Mouse (Mus musculus): Measurements from ENCODE around the gene Gbe1. TPM values are rescaled to one million over a fixed set of nuclear protein-coding genes. Genes with fewer than 3 reads are reported as not detected.

The Gbe1 gene
- polyA plus RNA-seq (2015; fragmentation: Nextera tagmentation; extraction: Ambion mirVana): 48.1 and 49.6 TPM in 2 replicates

DNA sequence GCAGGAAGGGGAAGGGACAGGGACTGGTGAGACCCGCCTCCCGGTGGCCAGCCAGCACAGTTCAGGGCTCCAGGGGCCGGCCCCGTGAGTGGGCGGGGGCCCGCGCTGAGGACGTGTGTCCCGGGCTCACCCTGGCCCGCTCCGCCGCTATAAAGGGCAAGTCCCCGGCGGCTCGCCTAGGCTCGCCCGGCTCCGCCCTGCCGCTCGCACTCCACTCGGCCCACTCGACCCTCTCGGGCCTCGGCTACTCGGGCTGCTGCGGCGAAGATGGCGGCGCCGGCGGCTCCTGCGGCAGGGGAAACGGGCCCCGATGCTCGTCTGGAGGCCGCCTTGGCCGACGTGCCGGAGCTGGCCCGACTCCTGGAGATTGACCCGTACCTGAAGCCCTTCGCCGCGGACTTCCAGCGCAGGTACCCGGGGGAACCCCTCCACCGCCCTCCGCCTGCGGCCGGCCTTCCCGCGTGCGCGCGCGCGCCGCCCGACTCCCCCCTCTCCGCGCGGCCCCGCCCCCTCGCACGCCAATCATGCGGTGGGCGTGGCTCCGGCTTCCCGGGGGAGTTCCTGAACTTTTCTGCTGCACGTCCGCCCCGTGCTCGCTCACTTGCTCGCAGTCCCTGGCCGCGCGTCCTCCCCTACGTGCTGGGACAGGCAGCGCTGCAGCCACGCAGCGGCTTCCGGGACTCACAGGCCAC lies at the start of gene Gbe1:
Gene Gbe1 (plus strand): TSS at position 64 of the 692 bp plus-strand sequence.
- H3K4me2 ChIP-seq: peak within 1 kb of the TSS; percentile 73
- H3K27ac ChIP-seq (replicated peaks): peak within 1 kb of the TSS; percentile 97
- H3K9me3 ChIP-seq: no peaks in the 10 kb centered on the region
- peak within 1 kb of the TSS; percentile 92 for H3K9ac ChIP-seq
- WGBS: under 1% methylated on average over 80 of the region's 82 CpGs
- H3K4me3 ChIP-seq: peak within 1 kb of the TSS; percentile 76
- peak; percentile 90 for ATAC-seq (ENCODE audit: extremely low read depth, insufficient number of reproducible peaks, low FRiP score, low TSS enrichment)
- H3K27me3 ChIP-seq (replicated peaks): no peaks in the 10 kb centered on the region
- peaks cover 10% of the 10 kb centered on the region for H3K4me1 ChIP-seq
- H3K36me3 ChIP-seq: no peaks in the 10 kb centered on the region

DNA sequence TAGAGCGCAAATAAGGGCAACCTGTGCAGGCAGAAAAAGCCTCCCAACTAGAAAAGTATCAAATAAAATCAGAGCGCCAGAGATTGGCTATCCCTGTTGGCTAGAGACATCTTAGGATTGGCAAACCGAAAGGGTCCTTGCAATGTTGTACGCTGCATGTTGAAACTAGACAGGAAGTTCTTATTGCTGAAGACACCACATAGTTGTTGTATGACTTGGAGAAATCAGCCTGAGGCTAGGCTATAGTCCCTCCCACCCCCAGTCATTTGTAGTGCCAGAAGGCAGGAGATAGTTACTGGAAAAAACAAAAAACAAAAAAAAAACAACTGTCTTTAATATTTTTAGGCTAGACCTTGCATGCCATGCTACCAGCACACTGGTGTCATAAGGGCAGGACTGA lies 3.1 kb upstream of the Gbe1 start:
- no peak for ATAC-seq (ENCODE audit: extremely low read depth, insufficient number of reproducible peaks, low FRiP score, low TSS enrichment)
- WGBS: 77% methylated on average over 4 of the region's 4 CpGs
- H3K4me3 ChIP-seq: no peak overlapping the region
- no peaks in the 10 kb centered on the region for H3K27me3 ChIP-seq (replicated peaks)
- no peak overlapping the region for H3K4me2 ChIP-seq
- H3K36me3 ChIP-seq: no peaks in the 10 kb centered on the region
- H3K27ac ChIP-seq (replicated peaks): no peak overlapping the region
- H3K9me3 ChIP-seq: no peaks in the 10 kb centered on the region
- H3K9ac ChIP-seq: no peak overlapping the region
- H3K4me1 ChIP-seq: peaks cover 10% of the 10 kb centered on the region

DNA sequence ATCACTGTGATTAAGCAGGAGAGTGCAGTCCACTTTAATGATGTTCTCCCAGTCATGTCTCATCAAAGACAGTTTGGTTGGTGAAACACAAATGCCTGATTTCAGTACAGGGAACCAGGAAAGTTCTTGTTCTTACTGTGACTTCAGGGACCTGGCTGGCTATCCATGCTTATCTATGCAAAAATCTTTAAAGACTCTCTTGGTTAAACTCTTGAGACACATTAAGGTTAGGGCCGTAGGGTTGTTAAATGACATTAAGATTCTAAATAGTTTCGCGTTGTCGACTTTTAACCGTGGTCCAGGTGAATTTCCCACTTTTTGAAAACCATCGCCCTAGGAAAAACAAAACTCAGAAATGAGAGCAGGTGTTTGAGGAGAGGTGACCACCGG lies 258 bp upstream of the Gbe1 start:
- Histone ChIP-seq H3K4me2 (peak overlapping the region; percentile 73), H3K9ac (peak overlapping the region; percentile 92), H3K4me3 (peak overlapping the region; percentile 76), H3K27ac (replicated peaks) (peak overlapping the region; percentile 97), H3K27me3 (replicated peaks) (no peaks in the 10 kb centered on the region), H3K36me3 (no peaks in the 10 kb centered on the region), H3K9me3 (no peaks in the 10 kb centered on the region), H3K4me1 (peaks cover 10% of the 10 kb centered on the region)
- no peak for ATAC-seq (ENCODE audit: extremely low read depth, insufficient number of reproducible peaks, low FRiP score, low TSS enrichment)
- WGBS: 5% methylated on average over 7 of the region's 7 CpGs

DNA sequence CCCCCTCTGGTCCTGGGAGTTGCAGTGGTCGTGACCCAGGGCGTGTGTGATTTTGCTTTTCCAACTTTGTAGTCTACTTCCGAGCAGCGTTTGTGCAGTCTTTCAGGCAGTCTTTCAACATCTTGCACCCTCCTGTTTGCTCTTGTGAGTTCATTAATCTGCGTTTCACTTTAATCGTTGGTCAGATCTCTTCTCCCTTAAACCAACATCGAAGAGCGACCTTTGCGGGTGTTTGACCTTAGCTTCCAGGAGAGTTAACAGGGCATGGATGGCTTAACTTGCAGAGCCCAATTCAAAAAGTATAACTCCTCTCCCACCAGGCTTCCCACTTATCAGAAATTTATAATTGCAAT lies 805 bp downstream of the Gbe1 start:
- WGBS: 1% methylated on average over 9 of the region's 9 CpGs
- no peaks in the 10 kb centered on the region for H3K36me3 ChIP-seq
- H3K27ac ChIP-seq (replicated peaks): peak overlapping the region; percentile 97

DNA sequence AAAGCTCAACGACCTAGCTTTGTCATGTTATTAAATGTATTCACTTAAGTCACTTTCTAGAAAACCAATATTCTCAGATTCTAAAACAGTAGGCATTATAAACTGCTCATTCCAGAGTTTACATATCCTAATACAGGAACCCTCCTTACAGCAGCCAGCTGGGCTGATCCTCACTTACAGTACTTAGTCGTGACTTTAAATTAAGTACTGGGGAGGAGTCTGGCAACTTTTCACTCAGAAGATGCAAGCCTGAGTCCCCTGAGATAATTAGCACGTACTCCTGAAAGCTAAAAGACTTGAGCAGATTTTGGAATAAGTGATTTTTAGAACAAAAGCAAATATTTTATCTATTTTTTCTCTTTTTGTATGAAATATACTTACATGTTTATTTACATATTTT lies 1.5 kb downstream of the Gbe1 start:
- 50% methylated on average over 3 of the region's 3 CpGs for WGBS
- ATAC-seq (ENCODE audit: extremely low read depth, insufficient number of reproducible peaks, low FRiP score, low TSS enrichment): no peak
- no peaks in the 10 kb centered on the region for H3K36me3 ChIP-seq
- H3K4me2 ChIP-seq: peak overlapping the region; percentile 73
- H3K4me3 ChIP-seq: peak overlapping the region; percentile 76
- H3K4me1 ChIP-seq: peaks cover 12% of the 10 kb centered on the region
- H3K9me3 ChIP-seq: no peaks in the 10 kb centered on the region
- peak overlapping the region; percentile 97 for H3K27ac ChIP-seq (replicated peaks)
- no peaks in the 10 kb centered on the region for H3K27me3 ChIP-seq (replicated peaks)
- H3K9ac ChIP-seq: peak overlapping the region; percentile 2; the same call in 1 of the 2 replicates

More for the DNA sequence above, 805 bp downstream of the Gbe1 start:
- peak overlapping the region; percentile 92 for H3K9ac ChIP-seq
- H3K4me1 ChIP-seq: peaks cover 10% of the 10 kb centered on the region
- H3K4me2 ChIP-seq: peak overlapping the region; percentile 73
- H3K9me3 ChIP-seq: no peaks in the 10 kb centered on the region
- H3K4me3 ChIP-seq: peak overlapping the region; percentile 76
- no peaks in the 10 kb centered on the region for H3K27me3 ChIP-seq (replicated peaks)
- no peak for ATAC-seq (ENCODE audit: extremely low read depth, insufficient number of reproducible peaks, low FRiP score, low TSS enrichment)

DNA sequence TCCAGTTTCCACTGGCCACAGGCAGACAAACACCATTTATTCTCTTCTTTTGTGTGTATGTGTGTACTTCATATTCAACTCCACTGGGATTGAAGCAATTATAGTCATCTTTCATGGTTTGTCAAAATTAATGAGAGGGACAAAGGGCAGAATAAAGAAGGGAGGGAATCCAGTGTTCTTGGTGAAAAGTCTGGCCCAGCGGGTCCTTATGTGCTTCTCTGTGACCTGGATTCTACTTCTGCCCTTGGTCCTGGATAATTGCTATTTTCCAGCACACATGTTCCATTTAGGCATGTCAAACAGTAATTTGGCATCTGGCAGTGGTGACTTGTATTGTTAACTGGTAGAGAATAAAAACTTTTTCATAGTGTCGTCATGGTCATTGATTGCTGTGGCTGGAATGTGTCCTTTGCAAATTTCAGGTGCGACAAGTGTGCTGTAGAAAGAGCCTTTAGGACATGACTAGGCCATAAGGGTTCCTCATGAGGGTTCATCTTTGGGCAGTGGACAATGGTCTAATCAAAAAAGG lies 2.2 kb downstream of the Gbe1 start:
- Histone ChIP-seq H3K4me1 (peaks cover 19% of the 10 kb centered on the region), H3K4me3 (no peak overlapping the region), H3K27ac (replicated peaks) (no peak overlapping the region), H3K9me3 (no peaks in the 10 kb centered on the region), H3K27me3 (replicated peaks) (no peaks in the 10 kb centered on the region), H3K4me2 (0 out of 2 replicates have a peak overlapping the region, but pooled peaks have one; percentile 19), H3K9ac (no peak overlapping the region), H3K36me3 (no peaks in the 10 kb centered on the region)
- no peak for ATAC-seq (ENCODE audit: extremely low read depth, insufficient number of reproducible peaks, low FRiP score, low TSS enrichment)
- 89% methylated on average over 3 of the region's 3 CpGs for WGBS

DNA sequence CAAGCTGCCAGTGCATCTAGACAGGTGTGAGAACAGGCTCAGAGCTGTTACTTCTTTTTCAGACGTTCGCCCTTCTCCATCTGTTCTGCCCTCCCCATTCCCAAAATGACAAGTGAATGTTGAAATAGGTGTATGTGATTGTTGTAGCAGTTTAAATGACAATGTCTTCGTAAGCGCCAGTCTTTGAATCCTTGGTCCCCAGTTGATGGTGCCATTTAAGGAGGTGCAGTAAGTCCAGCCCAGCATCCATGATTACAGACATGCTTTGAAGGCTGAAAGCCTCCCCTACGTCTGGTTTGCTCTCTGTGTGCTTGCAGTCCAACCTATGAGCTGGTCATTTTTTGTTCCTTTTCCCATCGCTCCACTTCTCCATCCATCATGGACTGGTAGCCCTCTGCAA lies 5.6 kb downstream of the Gbe1 start:
- no peaks in the 10 kb centered on the region for H3K27me3 ChIP-seq (replicated peaks)
- WGBS: 82% methylated on average over 6 of the region's 6 CpGs
- no peak overlapping the region for H3K4me3 ChIP-seq
- H3K9ac ChIP-seq: no peak overlapping the region
- peak overlapping the region; percentile 95; the same call in 1 of the 2 replicates for H3K27ac ChIP-seq (replicated peaks)
- H3K9me3 ChIP-seq: no peaks in the 10 kb centered on the region
- peaks cover 14% of the 10 kb centered on the region for H3K4me1 ChIP-seq
- H3K36me3 ChIP-seq: no peaks in the 10 kb centered on the region
- H3K4me2 ChIP-seq: no peak overlapping the region
- ATAC-seq (ENCODE audit: extremely low read depth, insufficient number of reproducible peaks, low FRiP score, low TSS enrichment): no peak

DNA sequence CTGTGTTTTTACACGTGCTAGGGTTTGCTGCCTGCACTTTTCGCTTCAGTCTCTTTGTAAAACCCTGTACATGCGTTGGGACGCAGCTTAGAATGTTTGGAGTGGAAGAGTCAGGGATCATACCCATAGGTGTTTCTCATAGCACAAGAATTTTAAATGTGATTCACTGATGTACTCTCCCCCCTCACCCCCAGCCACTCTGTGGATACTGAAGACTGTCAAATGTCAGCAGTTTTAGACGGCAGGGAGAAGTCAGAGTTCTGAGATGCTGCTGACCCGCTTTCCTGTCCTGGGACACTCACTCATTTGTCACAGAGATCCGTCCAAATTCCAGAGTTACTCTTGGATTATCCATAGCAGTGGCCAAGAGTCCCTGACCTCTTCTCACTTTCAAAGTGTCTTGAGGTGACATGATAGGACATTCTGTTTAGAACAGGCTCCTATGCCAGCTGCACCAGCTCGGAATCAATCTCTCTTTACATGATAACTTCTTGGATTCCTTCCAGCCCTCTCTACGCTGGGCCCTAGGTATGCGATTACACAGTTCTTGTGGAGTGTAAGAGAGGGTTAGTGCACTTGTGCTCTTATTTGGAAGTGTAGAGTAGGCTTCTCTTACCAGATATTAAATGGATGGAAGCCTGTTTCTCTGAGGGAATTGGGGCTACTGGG lies 7.0 kb downstream of the Gbe1 start:
- no peaks in the 10 kb centered on the region for H3K9me3 ChIP-seq
- H3K36me3 ChIP-seq: no peaks in the 10 kb centered on the region
- H3K9ac ChIP-seq: peak overlapping the region; percentile 56; the same call in 1 of the 2 replicates
- peak; percentile 59; the same call in 1 of the 2 replicates for ATAC-seq (ENCODE audit: extremely low read depth, insufficient number of reproducible peaks, low FRiP score, low TSS enrichment)
- H3K4me1 ChIP-seq: peaks cover 16% of the 10 kb centered on the region
- 34% methylated on average over 10 of the region's 10 CpGs for whole genome bisulfite sequencing
- H3K4me3 ChIP-seq: 0 out of 2 replicates have a peak overlapping the region, but pooled peaks have one; percentile 9
- peak overlapping the region; percentile 40 for H3K4me2 ChIP-seq
- no peaks in the 10 kb centered on the region for H3K27me3 ChIP-seq (replicated peaks)
- H3K27ac ChIP-seq (replicated peaks): peak overlapping the region; percentile 95

DNA sequence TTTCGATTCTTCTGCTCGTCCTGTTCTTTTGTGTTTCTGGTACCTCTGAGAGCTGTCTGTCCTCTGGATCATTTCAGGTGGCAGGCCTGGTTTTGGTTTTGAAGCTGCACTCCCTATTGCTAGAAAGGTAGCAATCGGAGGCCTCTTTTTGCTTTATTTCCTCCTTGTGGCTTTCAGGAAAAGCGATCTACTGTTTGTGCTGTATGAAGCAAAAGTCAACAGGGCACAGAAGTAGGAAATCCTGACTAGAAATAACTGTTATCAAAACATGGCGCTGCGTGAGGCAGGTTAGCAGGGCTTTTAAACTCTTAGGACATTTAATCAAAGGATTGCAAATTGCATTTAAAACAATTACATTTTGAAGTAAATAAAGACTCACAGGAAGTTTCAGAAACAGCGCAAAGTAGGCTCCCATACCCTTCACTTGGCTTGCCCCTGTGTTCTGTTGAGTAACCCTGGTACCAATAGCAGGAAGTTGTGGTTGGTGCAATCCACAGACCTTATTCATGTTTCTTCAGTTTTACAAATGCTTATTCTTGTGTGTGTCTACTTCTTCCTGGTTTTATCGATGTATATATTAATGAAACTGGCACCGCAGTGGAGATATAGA lies 12.7 kb downstream of the Gbe1 start:
- no peaks in the 10 kb centered on the region for H3K9me3 ChIP-seq
- WGBS: 72% methylated on average over 9 of the region's 9 CpGs
- H3K27me3 ChIP-seq (replicated peaks): no peaks in the 10 kb centered on the region
- H3K9ac ChIP-seq: no peak overlapping the region
- no peak for ATAC-seq (ENCODE audit: extremely low read depth, insufficient number of reproducible peaks, low FRiP score, low TSS enrichment)
- peaks cover 16% of the 10 kb centered on the region for H3K4me1 ChIP-seq
- H3K4me2 ChIP-seq: no peak overlapping the region
- H3K4me3 ChIP-seq: no peak overlapping the region
- H3K27ac ChIP-seq (replicated peaks): no peak overlapping the region
- H3K36me3 ChIP-seq: no peaks in the 10 kb centered on the region

DNA sequence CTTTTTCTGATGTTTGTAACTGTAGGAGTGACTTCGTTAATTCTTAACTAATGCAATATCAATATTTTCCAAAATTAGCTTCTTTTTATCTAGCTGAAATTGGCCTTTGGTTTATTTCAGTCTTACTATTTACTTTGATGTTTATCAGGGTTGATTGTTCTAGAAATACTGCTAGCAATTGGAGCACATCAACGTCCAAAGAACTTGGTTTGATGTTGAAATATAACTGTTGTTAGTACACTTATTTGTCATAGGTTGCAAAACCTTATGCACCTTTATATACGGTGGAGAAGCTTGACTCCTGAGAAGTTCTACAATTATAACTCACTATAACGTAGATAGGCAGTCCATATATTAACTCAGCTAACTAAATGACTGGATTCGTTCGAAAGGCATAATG lies 14.8 kb downstream of the Gbe1 start:
- Histone ChIP-seq H3K4me2 (no peak overlapping the region), H3K27me3 (replicated peaks) (no peaks in the 10 kb centered on the region), H3K4me3 (no peak overlapping the region), H3K4me1 (peaks cover 16% of the 10 kb centered on the region), H3K27ac (replicated peaks) (no peak overlapping the region), H3K9me3 (no peaks in the 10 kb centered on the region), H3K36me3 (no peaks in the 10 kb centered on the region), H3K9ac (no peak overlapping the region)
- ATAC-seq (ENCODE audit: extremely low read depth, insufficient number of reproducible peaks, low FRiP score, low TSS enrichment): no peak
- 81% methylated on average over 6 of the region's 6 CpGs for WGBS

DNA sequence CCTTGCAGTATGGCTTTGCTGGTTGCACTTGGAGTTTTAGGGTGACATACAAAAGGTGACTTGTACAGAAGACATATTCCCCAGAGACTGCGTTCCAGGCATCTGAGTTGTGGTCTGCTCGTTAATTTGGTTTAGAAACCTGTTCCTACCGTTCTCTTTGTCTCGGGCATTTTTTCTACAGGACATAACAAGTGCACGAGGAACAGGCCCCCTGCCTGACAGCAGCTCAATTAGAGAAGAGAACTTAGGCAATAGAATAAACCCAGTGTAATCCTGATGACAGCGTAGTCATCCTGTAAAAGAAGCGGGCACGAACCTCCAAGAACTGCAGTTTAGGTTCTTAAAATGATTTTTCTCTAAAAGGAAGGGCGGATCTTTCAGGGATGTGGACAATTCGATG lies 15.3 kb downstream of the Gbe1 start:
- peak overlapping the region; percentile 53; the same call in 1 of the 2 replicates for H3K27ac ChIP-seq (replicated peaks)

More for the DNA sequence above, 15.3 kb downstream of the Gbe1 start:
- Histone ChIP-seq H3K4me2 (no peak overlapping the region), H3K4me1 (peaks cover 16% of the 10 kb centered on the region), H3K9me3 (no peaks in the 10 kb centered on the region), H3K9ac (no peak overlapping the region), H3K36me3 (no peaks in the 10 kb centered on the region), H3K4me3 (no peak overlapping the region), H3K27me3 (replicated peaks) (no peaks in the 10 kb centered on the region)
- no peak for ATAC-seq (ENCODE audit: extremely low read depth, insufficient number of reproducible peaks, low FRiP score, low TSS enrichment)
- 72% methylated on average over 10 of the region's 10 CpGs for WGBS

Data from heart, embryonic 13.5 days (tissue).